Mouse (Mus musculus) liver, embryonic 16.5 days (tissue): ENCODE results near the gene Angpt4. TPM values are rescaled to one million over a fixed set of nuclear protein-coding genes. Genes with fewer than 3 reads are reported as not detected.

Source experiments
- ATAC-seq: fragments of 200-750 bp; cut with Nextera tagmentation; 2 replicates; pipeline ENCODE4 v1.8.0; 2017; ENCODE audit warnings: low read depth, mild to moderate bottlenecking, moderate number of reproducible peaks, moderate library complexity
- H3K27ac ChIP-seq: fragments of 300-500 bp; sonication (generic); 2 replicates; pipeline ENCODE4 v1.5.1; 2014; ENCODE audit warnings: mild to moderate bottlenecking, low read length
- H3K27me3 ChIP-seq: fragments of 300-500 bp; sonication (generic); 2 replicates; pipeline ENCODE4 v1.6.1; 2014; ENCODE audit warnings: low read depth, low read length, mixed read lengths; ENCODE audit not compliant: control insufficient read depth, insufficient read depth
- H3K36me3 ChIP-seq: fragments of 300-500 bp; sonication (generic); 2 replicates; pipeline ENCODE4 v1.6.1; 2014; ENCODE audit warnings: mild to moderate bottlenecking; ENCODE audit not compliant: control insufficient read depth, insufficient read depth
- H3K4me1 ChIP-seq: fragments of 300-500 bp; sonication (generic); 2 replicates; pipeline ENCODE4 v1.6.1; 2014; ENCODE audit warnings: low read depth, low read length, mixed read lengths; ENCODE audit not compliant: control insufficient read depth
- H3K4me2 ChIP-seq: fragments of 300-500 bp; sonication (generic); 2 replicates; pipeline ENCODE4 v1.6.1; 2014; ENCODE audit warnings: low read depth, low read length, mixed read lengths
- H3K4me3 ChIP-seq: fragments of 300-500 bp; sonication (generic); 2 replicates; pipeline ENCODE4 v1.5.1; 2014; ENCODE audit warnings: low read depth, mild to moderate bottlenecking, low read length
- H3K9ac ChIP-seq: fragments of 300-500 bp; sonication (generic); 2 replicates; pipeline ENCODE4 v1.6.1; 2014; ENCODE audit warnings: low read depth, low read length
- H3K9me3 ChIP-seq: fragments of 300-500 bp; sonication (generic); replicated peaks from 2 replicates; pipeline ENCODE4 v1.6.1; 2016; ENCODE audit warnings: low read length; ENCODE audit not compliant: control insufficient read depth
- WGBS: fragments of 180-500 bp; shearing (Covaris S2); extraction: QIAGEN DNeasy Blood & Tissue Kit; methylation state at CpG from one replicate; pipeline ENCODE4 v1.1.7; 2014; ENCODE audit not compliant: insufficient replicate concordance; 5-methylcytosine and 5-hydroxymethylcytosine counted together
- polyA plus RNA-seq: library from polyadenylated mRNA; unstranded; fragments of >200 nt; fragmentation: Nextera tagmentation; extraction: Ambion mirVana; gene quantifications from 2 replicates; pipeline ENCODE4 v1.2.1, GENCODE M21; 2015

The Angpt4 gene
- polyA plus RNA-seq, 1 experiment from 2014 or later: 0.06 TPM

- H3K4me2 ChIP-seq: no peak overlapping the region
- H3K27ac ChIP-seq: no peak overlapping the region
- 72% methylated on average over 5 of the region's 5 CpGs for WGBS
- H3K4me1 ChIP-seq: peaks cover 47% of the 10 kb centered on the region
- peaks cover 18% of the 10 kb centered on the region for H3K27me3 ChIP-seq
- H3K4me3 ChIP-seq: no peak overlapping the region
- H3K9me3 ChIP-seq: no peaks in the 10 kb centered on the region
- ATAC-seq: no peak
- no peak overlapping the region for H3K9ac ChIP-seq
- no peaks in the 10 kb centered on the region for H3K36me3 ChIP-seq
Measured at GRCm38 (mm10) chr2:151971748-151972147, 60.7 kb downstream of the Angpt4 start.

GRCm38 (mm10) chr2:151972880-151973594, 62.0 kb downstream of the Angpt4 start:
- peaks cover 53% of the 10 kb centered on the region for H3K4me1 ChIP-seq
- peak overlapping the region; percentile 29 for H3K4me3 ChIP-seq
- no peaks in the 10 kb centered on the region for H3K9me3 ChIP-seq
- H3K27me3 ChIP-seq: peaks cover 18% of the 10 kb centered on the region
- peak overlapping the region; percentile 51 for H3K4me2 ChIP-seq
- H3K36me3 ChIP-seq: no peaks in the 10 kb centered on the region
- ATAC-seq: peak; percentile 10; the same call in 1 of the 2 replicates
- peak overlapping the region; percentile 59 for H3K27ac ChIP-seq
- peak overlapping the region; percentile 18; the same call in 1 of the 2 replicates for H3K9ac ChIP-seq
- 7% methylated on average over 23 of the region's 23 CpGs for WGBS

- no peaks in the 10 kb centered on the region for H3K9me3 ChIP-seq
- 1% methylated on average over 36 of the region's 36 CpGs for WGBS
- no peaks in the 10 kb centered on the region for H3K36me3 ChIP-seq
- peak overlapping the region; percentile 29 for H3K4me3 ChIP-seq
- H3K4me2 ChIP-seq: peak overlapping the region; percentile 51
- peak overlapping the region; percentile 59 for H3K27ac ChIP-seq
- peak overlapping the region; percentile 30; the same call in 1 of the 2 replicates for H3K9ac ChIP-seq
- H3K4me1 ChIP-seq: peaks cover 62% of the 10 kb centered on the region
- ATAC-seq: peak; percentile 33; the same call in 1 of the 2 replicates
- peaks cover 18% of the 10 kb centered on the region for H3K27me3 ChIP-seq
Measured at GRCm38 (mm10) chr2:151973595-151974562, 62.9 kb downstream of the Angpt4 start.

GRCm38 (mm10) chr2:151975295-151975694, 64.3 kb downstream of the Angpt4 start:
- peaks cover 18% of the 10 kb centered on the region for H3K27me3 ChIP-seq
- peaks cover 66% of the 10 kb centered on the region for H3K4me1 ChIP-seq
- H3K4me3 ChIP-seq: no peak overlapping the region
- H3K36me3 ChIP-seq: no peaks in the 10 kb centered on the region
- ATAC-seq: no peak
- no peak overlapping the region for H3K27ac ChIP-seq
- H3K4me2 ChIP-seq: no peak overlapping the region
- H3K9me3 ChIP-seq: no peaks in the 10 kb centered on the region
- H3K9ac ChIP-seq: no peak overlapping the region
- WGBS: 69% methylated on average over 5 of the region's 5 CpGs

- 75% methylated on average over 3 of the region's 3 CpGs for WGBS
- Histone ChIP-seq H3K9ac (no peak overlapping the region), H3K4me3 (no peak overlapping the region), H3K27ac (peak overlapping the region; percentile 38; the same call in 1 of the 2 replicates), H3K27me3 (peaks cover 18% of the 10 kb centered on the region), H3K4me2 (0 out of 2 replicates have a peak overlapping the region, but pooled peaks have one; percentile 11), H3K36me3 (no peaks in the 10 kb centered on the region), H3K9me3 (no peaks in the 10 kb centered on the region), H3K4me1 (peaks cover 66% of the 10 kb centered on the region)
- peak; percentile 35; the same call in 1 of the 2 replicates for ATAC-seq
Measured at GRCm38 (mm10) chr2:151976067-151976466, 65.1 kb downstream of the Angpt4 start.

GRCm38 (mm10) chr2:151977689-151978440, 66.9 kb downstream of the Angpt4 start:
- H3K4me1 ChIP-seq: peaks cover 56% of the 10 kb centered on the region
- 71% methylated on average over 4 of the region's 4 CpGs for WGBS

GRCm38 (mm10) chr2:151978494-151978893, 67.5 kb downstream of the Angpt4 start:
- 70% methylated on average over 6 of the region's 6 CpGs for WGBS
- Histone ChIP-seq H3K4me3 (peak overlapping the region; percentile 74), H3K36me3 (no peaks in the 10 kb centered on the region), H3K4me1 (peaks cover 50% of the 10 kb centered on the region), H3K27ac (peak overlapping the region; percentile 17; the same call in 1 of the 2 replicates), H3K9me3 (no peaks in the 10 kb centered on the region), H3K9ac (no peak overlapping the region), H3K27me3 (peaks cover 10% of the 10 kb centered on the region), H3K4me2 (peak overlapping the region; percentile 64; the same call in 1 of the 2 replicates)
- no peak for ATAC-seq

More at GRCm38 (mm10) chr2:151977689-151978440, 66.9 kb downstream of the Angpt4 start:
- Histone ChIP-seq H3K4me3 (no peak overlapping the region), H3K27me3 (peaks cover 16% of the 10 kb centered on the region), H3K36me3 (no peaks in the 10 kb centered on the region), H3K9me3 (no peaks in the 10 kb centered on the region), H3K9ac (no peak overlapping the region), H3K27ac (peak overlapping the region; percentile 17; the same call in 1 of the 2 replicates), H3K4me2 (no peak overlapping the region; the same call in 1 of the 2 replicates)
- no peak for ATAC-seq
